Mouse (Mus musculus) layer of hippocampus, adult 6 months (tissue): ENCODE data around the gene Tmcc1. TPM values are rescaled to one million over a fixed set of nuclear protein-coding genes. Genes with fewer than 3 reads are reported as not detected.

ENCODE experiments used
- long read RNA-seq, 2 experiments: library from polyadenylated mRNA; unstranded; transcript quantifications; one replicate each; pipeline ENCODE4 v2.0.0; 2019 to 2020
- polyA plus RNA-seq: library from polyadenylated mRNA; unstranded; fragments of <200 nt; fragmentation: Nextera tagmentation; gene quantifications from 2 replicates; pipeline ENCODE4 v1.2.3, GENCODE M21; 2021

Gene Tmcc1
- polyA plus RNA-seq = 9.6 and 11.1 TPM in 2 replicates
- long read RNA-seq, experiment 1, transcript Tmcc1-203 (4 exons, 2,612 nt) = major isoform, 7 of 25 reads
- long read RNA-seq, experiment 1, partial matches to known transcripts = 6 of 25 reads
- long read RNA-seq, experiment 1, other reads (novel, unspliced or antisense) = 11 of 25 reads
- long read RNA-seq, experiment 2, full-length matches to known transcripts = 43 of 73 reads
- long read RNA-seq, experiment 2, partial matches to known transcripts = 13 of 73 reads
- long read RNA-seq, experiment 2, other reads (novel, unspliced or antisense) = 17 of 73 reads

GRCm38 (mm10) chr6:116193394-116194393 is at the start of gene Tmcc1:
Tmcc1 (minus strand) TSS chr6:116193486.

GRCm38 (mm10) chr6:116207729-116208534 is 14.6 kb upstream of the Tmcc1 start, which contains the start of gene Washc2:
Washc2 (plus strand) TSS chr6:116208038.

GRCm38 (mm10) chr6:115994877-115995520 is 198.3 kb downstream of the Tmcc1 start, which contains the start of gene Plxnd1:
Plxnd1 (minus strand) TSS chr6:115995005.

Other genes starting within 250 kb of the Tmcc1 start
- not detected in 2 replicates for gene H1foo, start 248.5 kb downstream of the Tmcc1 start, polyA plus RNA-seq
- 3.1 and 5.4 TPM in 2 replicates for gene Plxnd1, start 198.5 kb downstream of the Tmcc1 start, polyA plus RNA-seq
- 27.3 and 29.6 TPM in 2 replicates for gene Washc2, start 14.6 kb upstream of the Tmcc1 start, polyA plus RNA-seq
- gene Zfand4, start 70.7 kb upstream of the Tmcc1 start, polyA plus RNA-seq = 1.4 and 1.9 TPM in 2 replicates
- 16.6 and 18.8 TPM in 2 replicates for gene March8, start 144.5 kb upstream of the Tmcc1 start, polyA plus RNA-seq